Mouse (Mus musculus): Measurements from ENCODE around the gene Mrpl27.
"Not testable (repeated sequence)": the region's sequence is repeated elsewhere in the genome, so short reads cannot be mapped to it uniquely, and the experiment has no call there.

Gene Mrpl27

DNA sequence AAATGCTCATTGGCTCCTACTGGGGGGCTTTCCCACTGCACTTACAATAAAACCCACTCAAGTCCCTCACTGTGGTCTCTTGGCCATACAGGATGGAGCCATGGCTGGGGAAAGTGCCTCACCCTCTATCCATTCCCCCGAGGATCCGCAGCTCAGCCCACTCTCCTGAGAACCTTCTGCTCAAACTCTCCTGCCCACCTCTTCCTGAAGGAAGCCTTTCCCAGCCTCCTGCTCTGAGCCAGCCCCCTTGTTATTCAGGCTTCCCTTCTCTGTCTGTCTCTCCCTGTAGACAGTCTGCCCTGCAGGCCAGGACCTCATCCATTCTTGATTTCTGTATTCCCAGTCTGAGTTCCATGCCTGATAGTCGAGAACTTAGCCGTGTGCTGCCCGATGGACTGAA, 21.4 kb downstream of the Mrpl27 start:
- in situ Hi-C loops (cut with MseI, MboI), result no loop called here

DNA sequence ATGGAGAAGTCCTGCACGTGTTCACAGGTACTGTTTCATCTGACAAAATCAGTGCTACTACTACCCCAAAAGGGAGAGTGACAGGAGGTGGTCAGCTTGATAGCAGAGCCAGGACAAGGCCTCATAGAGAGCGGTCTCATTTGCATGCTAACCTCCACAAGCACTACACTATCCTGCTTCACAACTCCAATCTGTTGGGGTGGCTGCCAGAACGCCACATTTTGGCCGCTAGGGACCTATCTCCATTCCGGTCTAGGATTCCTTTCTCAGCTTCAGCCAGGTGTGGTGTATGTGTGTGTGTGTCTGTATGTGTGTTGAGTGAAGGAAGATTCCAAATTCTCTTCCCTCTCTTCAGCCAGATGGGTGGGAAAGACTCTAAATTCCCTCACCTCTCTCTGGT, 21.9 kb downstream of the Mrpl27 start:
- in situ Hi-C loops (cut with MseI, MboI), result no loop called here

DNA sequence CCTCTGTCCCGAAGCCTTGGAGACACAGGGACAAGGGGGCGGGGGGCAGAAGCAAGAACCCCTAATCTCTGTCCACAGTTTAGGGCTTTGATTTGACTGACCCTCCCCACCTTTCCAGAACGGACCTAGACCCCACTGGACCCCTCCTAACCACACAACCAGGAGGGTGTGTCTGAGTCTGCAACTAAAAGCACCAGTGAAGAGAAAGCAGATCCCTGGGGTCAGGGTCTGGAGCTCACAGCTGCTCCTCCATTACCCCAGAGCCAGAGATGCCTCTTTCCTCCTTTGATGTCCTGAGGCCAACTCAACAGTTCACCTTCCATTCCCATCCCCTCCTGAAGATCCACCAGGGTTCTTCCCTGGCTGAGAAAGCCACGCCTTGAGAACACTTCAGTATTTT, 22.7 kb downstream of the Mrpl27 start:
- in situ Hi-C loops (cut with MseI, MboI), result no loop called here

DNA sequence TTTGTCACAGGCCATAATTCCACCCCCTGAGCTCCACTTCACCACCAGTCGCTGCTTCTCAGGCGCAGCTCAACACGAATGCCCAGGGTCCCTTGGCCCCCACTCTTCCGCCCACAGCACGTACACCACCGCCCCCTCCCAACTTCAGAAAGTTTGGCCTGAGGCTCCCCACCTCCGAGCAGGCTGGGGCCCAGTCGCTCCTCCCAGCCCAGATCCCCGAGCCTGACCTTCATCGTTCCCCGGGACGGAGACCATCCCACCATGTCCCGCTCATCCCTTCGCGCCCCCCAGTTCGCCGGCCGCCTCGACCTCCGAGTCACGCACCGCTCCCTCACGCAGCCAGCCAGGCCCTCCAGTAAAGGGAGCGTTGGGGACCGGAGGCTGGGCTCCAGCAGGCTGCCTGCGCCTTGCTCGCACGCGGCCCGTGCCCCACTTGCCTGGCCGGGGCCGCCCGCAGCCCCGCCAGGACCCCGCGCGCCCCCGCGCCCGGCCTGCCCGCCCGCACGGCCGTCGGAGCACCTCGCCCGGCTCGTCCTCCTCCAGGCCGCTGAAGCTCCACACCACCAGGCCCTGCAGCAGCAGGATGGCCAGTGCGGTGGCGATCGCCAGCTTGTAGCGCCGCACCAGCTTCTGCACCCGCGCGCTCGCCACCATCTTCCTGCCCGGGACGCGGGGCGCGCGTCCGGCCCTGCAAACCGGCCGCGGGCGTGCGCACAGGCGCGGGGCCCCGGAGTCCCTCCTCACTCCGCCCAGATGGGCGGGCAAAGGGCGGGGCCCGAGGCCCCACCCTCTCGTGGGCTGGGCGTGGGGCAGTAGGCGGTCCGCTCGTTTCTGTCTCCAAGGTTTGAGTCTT, 23.4 kb downstream of the Mrpl27 start, which contains the start of gene Xylt2:
Gene Xylt2 (minus strand): TSS at position 762 of the 853 bp plus-strand sequence.
- in situ Hi-C loops (cut with MseI, MboI), result no loop called here

DNA sequence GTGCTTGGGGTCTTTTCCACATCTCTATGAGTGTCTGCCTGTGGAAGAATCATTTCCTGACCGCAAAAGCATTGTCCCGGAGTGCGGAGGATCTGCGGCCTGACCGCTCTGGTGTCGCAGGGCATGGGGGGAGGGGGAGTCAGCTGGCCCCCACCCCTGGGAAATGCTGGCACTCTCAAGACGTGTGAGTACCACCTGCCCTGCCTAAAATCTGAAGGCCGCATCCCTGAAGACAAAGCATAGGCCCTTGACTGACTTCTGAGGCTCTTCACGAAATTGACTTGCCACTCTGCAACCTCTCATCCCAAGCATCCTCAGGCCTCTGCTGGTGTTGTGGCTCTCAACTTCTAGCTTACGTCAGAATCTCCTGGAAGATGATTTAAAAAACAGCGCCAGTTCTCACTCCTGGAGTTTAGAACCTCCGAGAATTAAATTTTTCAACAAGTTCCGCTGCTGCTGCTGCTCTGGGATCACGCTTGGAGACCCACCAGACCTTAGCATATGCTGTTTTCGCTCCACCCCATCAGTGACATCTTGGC, 24.1 kb downstream of the Mrpl27 start:
- in situ Hi-C loops (cut with MseI, MboI), result no loop called here

DNA sequence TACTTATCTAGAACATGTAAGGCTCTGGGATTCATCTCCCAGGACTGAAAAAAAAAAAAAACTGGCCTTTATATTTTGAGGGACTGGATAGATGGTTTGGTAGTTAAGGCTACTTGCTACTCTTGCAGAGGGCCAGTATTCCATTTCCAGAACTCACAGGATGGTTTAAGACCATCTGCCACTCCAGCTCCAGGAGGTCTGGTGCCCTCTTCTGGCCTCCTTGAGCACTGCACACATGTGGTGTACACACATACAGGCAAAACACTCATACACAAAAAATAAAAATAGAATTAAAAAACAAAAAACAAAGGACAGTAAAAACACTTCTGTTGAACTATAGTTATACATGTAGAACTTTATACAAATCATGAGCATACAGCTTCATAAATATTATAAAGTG, 27.1 kb downstream of the Mrpl27 start:
- in situ Hi-C loops (cut with MseI, MboI), result no loop called here

DNA sequence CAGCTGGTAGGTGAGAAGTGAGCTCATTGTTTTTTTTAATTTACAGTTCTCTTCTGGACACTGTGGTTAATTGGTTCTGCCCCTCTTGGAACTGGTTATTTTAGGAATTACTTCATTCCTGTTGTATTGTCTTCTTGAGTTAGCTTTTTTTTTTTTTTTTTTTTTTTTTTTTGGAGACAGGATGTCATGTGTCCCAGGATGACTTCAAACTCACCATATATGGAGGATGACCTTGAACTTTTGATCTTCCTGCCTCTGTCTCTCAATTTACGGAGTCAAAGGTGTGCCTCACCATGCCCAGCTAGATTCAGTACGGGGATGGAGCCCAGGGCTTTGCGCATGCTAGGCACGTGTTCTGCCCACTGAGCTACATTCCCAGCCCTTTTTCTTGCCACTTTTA, 28.1 kb downstream of the Mrpl27 start:
- in situ Hi-C loops (cut with MseI, MboI), result no loop called here

DNA sequence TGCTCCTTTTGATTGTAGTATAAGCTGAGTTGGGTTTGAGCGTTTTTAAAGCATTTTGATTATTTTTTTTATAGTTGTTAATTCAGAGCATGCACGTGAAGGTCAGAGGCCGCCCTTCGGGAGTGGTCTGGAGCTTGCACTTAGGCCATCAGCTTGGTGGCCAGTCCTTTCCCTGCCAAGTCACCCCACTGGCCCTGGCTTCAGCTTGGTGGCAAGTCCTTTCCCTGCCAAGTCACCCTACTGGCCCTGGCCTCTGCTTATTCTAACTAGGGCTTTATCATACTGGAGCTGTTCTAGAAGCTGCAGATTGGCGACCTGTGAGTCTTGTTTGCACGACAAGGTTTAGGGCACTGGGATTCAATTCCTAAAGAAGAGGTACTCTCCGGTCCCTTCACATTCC, 28.9 kb downstream of the Mrpl27 start:
- in situ Hi-C loops (cut with MseI, MboI), result no loop called here

DNA sequence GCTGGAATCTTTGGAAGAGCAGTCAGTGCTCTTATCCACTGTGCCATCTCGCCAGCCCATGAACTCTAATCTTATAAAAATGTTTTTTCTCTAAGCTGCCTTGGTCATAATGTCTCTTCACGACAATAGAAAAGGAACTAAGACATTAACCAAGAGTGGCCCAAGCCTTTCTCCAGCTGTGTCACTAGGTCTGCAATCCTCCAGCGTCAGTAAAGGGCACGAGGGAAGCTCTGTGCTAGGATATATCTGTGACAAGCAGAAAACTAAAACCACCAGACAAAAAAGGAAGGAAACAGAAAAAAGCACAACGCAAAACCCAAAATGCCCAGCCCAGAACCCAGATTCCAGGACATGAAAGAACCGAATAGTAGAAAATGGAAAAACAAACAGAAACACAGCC, 33.6 kb downstream of the Mrpl27 start:
- in situ Hi-C loops (cut with MseI, MboI), result no loop called here

DNA sequence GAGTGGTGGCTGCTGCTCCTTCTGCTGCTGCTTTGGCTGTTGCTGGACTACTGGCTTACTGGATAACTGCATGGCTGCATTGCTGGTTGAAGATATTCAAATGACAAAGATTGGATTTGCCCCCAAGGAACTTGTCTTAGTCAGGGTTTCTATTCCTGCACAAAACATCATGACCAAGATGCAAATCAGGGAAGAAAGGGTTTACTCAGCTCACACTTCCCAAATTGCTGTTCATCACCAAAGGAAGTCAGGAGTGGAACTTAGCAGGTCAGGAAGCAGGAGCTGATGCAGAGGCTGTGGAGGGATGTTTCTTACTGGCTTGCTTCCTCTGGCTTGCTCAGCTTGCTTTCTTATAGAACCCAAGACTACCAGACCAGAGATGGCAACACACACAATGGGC, 38.9 kb downstream of the Mrpl27 start:
- in situ Hi-C loops (cut with MseI, MboI), result not testable (repeated sequence)

DNA sequence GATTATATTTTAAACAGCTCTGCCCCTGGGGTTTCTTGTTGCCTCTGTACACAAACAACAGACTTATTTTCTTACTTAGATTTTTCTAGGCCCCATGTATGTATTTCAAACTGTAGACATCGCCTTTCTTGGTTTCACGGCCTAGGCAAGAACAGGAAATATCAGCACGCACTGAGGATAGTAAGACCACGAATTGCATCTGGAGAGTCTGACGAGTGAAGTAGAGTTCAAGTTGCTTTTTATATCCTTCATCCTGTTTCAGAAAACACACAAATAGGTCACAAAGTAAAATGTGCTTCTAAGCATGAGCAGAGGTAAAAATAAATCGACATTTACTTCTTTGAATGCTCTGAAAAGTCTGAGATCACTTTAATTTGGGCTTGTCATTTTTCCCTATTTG, 41.9 kb downstream of the Mrpl27 start:
- in situ Hi-C loops (cut with MseI, MboI), result no loop called here

DNA sequence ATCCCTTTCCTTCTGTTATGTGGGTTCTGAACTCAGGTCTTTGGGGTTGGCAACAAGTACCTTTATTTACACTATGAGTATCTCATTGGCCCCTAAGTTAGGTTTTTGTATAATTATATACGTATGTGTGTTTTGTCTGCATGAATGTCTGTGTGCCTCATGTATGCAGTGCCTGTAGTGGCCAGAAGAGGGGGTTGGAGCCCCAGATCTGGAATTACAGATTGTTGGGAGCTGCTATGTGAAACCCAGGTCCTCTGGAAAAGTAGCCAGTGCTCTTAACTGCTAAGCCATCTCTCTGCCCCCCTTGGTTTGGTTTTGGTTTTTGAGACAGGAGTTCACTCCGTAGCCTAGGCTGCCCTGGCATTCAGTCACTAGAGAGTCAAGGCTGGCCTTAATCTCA, 43.6 kb downstream of the Mrpl27 start:
- in situ Hi-C loops (cut with MseI, MboI), result no loop called here

DNA sequence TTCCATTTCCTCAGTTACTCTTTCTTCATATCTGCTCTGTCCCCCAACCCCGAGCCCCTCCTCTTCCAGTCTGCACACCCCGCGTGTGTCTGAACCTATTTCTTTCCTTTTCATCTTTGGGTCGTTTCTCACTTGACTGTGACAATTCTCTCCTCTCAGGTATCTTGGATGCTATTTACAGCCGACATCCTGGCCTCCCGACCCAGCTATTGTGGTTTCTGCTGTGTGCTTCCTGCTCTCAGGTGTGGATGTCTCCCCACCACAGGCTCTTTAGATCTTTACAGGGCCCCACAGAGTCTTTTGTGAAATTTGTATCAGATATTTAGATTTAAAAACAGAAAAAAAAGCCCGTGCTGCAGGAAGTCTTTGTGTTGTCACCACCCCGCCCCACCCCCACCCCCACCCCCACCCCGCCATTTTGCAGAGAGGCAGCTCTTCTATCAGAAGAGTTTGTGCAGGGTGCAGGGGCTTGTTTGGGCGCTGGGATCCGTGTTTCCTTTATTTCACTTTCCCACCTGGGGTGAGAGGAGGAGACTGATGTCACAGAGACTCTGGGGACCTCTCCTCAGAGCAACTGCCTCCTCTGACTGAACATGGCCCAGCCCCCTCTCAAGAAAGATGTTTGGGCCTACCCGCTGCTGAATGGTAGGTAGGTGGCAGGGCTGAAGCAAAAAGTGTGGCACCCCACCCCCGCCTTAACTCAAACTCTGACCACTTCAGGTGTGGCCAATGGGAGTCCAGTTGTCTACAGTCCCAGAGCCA, 44.3 kb downstream of the Mrpl27 start:
- in situ Hi-C loops (cut with MseI, MboI), result no loop called here

DNA sequence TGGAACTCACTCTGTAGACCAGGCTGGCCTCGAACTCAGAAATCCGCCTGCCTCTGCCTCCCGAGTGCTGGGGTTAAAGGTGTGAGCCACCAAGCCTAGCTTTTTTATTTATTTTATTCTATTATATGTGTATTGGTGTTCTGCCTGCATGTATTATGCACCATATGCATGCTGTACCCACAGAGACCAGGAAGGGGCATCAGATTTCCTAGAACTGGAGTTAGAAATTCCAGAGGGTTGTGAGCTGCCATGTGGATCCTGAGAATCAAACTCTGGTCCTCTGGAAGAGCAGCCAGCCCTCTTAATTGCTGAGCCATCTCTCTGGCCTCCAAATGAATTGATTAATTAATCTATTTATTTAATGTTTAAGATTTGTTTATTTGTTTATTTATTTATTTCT, 45.8 kb downstream of the Mrpl27 start:
- in situ Hi-C loops (cut with MseI, MboI), result no loop called here

DNA sequence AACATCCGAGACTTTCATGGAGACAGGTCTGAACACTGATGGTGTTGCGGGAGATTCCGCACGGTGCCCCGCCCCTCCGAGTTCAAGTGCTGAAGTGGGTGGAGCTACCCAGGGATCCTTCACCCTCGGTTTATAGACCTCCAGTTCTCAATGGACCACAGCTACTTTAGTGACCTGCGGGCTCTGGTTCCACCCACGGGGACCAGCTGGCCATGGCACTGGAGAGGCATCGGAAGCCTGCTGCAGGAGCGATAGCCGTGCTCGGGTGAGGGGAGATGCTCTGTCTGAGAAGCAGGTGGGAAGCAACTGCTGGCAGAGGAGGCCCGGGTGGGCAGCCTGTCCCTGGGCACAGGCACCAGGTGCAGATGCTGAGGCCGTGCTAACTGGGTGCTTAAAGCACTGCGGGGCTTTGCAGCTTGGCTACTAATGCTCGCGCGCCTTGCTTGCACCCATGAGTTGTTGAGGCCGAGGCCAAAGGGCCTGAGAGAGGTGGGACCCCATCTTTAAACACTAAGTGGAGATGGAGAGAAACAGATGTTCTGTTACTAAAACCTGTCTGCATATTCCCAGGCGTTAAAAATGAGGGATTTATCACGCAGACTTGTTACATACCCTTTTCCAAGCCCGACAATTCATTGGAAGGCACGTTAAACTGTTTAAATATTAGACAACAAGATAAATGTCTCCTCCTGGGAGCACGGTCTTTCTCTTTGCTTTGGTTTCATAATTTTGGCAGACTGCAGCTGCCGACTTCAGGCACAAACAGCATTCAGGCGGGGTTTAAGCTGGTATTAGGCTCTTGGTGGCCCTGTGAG, 48.0 kb downstream of the Mrpl27 start:
- in situ Hi-C loops (cut with MseI, MboI), result no loop called here

DNA sequence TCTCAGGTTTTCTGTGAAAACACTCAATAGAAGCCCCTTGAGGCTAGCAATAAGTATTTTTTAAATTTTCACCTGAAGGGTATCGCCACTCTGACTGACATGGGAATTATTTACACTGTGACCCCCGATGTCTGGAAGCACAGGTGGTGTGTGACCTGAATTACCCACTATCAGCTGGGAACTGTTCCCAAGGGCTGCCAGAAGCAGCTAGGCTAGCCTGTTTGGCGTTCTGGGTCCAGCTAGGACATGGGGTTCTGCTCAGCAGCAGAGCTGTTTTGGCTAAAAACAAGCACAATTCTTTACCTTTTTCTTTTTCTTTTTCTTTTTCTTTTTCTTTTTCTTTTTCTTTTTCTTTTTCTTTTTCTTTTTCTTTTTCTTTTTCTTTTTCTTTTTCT, 48.6 kb downstream of the Mrpl27 start:
- in situ Hi-C loops (cut with MseI, MboI), result no loop called here

DNA sequence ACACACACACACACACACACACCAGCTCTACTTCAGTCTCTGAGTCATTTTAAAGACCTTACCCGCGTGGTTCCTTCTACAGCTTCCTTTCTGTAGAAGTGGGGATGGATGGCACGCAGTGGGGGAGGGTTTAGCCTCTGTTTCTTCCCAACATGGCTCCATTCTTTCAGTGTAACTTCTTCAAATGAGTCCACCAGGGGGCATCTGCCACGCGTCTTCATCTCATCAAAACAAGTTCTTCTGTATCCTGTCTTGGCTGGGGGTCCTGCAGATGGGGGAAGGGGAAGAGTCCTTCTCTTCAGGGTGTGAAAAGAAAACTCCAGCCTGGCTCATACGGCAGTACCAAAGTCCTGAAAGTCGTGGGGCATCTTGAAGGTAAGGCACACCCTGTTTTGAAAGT, 50.5 kb downstream of the Mrpl27 start:
- in situ Hi-C loops (cut with MseI, MboI), result no loop called here

DNA sequence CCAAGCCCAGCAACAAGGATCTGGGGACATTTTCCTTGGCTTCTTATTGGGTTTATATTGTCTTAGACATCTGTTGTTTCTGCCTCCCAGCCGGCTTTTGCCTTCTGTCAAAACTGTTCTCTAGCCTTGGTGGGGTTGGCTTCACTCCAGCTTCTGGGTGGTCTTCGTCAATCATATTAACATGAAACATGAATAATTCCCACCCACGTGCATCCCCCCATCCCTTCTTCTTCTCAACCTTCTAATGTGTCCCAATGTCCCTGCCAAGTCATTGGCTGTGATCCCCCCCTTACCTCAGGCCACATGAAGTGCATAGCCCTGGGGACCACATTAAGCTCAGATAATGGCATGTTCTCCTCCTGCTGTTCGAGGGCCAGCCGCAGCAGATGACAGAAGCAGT, 50.9 kb downstream of the Mrpl27 start, which contains the start of gene Gm11541:
Gene Gm11541 (minus strand): TSS at position 28 of the 400 bp plus-strand sequence.
- in situ Hi-C loops (cut with MseI, MboI), result no loop called here

All from mouse trophoblast stem cell (cell line).